In genomic region chr3:84619056-84619455, GRCm38 (mm10) we compare ENCODE assay signal across 28 mouse cellular contexts. TPM values are rescaled to one million over a fixed set of nuclear protein-coding genes. Genes with fewer than 3 reads are reported as not detected.
"Had no signal": no experiment of that assay in that cellular context is flagged by ENCODE, and none has a peak within 500 bp of the region (broad histone marks: within the 10 kb centered on the region; RNA-seq: fewer than 3 reads in every experiment).

No protein-coding gene starts in this region.

- DNase-seq: gastrocnemius, adult 2 months; gastrocnemius, postnatal 10 days; gastrocnemius, postnatal 25 days; heart, adult 2 months; heart, postnatal 10 days; heart, postnatal 4 days; kidney, adult 2 months; kidney, adult 9 months; kidney, postnatal 10 days; kidney, postnatal 25 days; kidney, postnatal 4 days; left cerebral cortex, postnatal 4 days had no signal

- H3K9me3 ChIP-seq: hindbrain, embryonic 10.5 days; hindbrain, embryonic 12.5 days; limb, embryonic 13.5 days; limb, embryonic 15.5 days; liver, embryonic 12.5 days had no signal

- H3K4me1 ChIP-seq: hindbrain, embryonic 10.5 days; hindbrain, embryonic 12.5 days; limb, embryonic 13.5 days; liver, embryonic 12.5 days had no signal

- ATAC-seq: hindbrain, embryonic 16.5 days; inflammation-experienced regulatory T-cells, adult 6 months; intestine, postnatal 0 days; liver, embryonic 12.5 days had no signal

- H3K27me3 ChIP-seq: hindbrain, embryonic 12.5 days; limb, embryonic 13.5 days; limb, embryonic 15.5 days had no signal

- H3K4me2 ChIP-seq: heart, embryonic 11.5 days; hindbrain, embryonic 12.5 days; hindbrain, embryonic 14.5 days; limb, embryonic 13.5 days; limb, embryonic 15.5 days; liver, embryonic 12.5 days had no signal

- H3K27ac ChIP-seq: gastrocnemius, adult 2 months; heart, adult 2 months; hindbrain, embryonic 10.5 days; hindbrain, embryonic 12.5 days; hindbrain, embryonic 14.5 days; layer of hippocampus, adult 2 months; limb, embryonic 13.5 days; limb, embryonic 15.5 days; liver, embryonic 12.5 days; liver, embryonic 14.5 days had no signal

- H3K36me3 ChIP-seq: hindbrain, embryonic 10.5 days; hindbrain, embryonic 12.5 days; limb, embryonic 13.5 days; limb, embryonic 15.5 days; liver, embryonic 12.5 days had no signal

- H3K4me3 ChIP-seq: gastrocnemius, adult 2 months; heart, adult 2 months; hindbrain, embryonic 10.5 days; hindbrain, embryonic 12.5 days; layer of hippocampus, adult 2 months; limb, embryonic 13.5 days; limb, embryonic 15.5 days; liver, embryonic 12.5 days had no signal

- H3K9ac ChIP-seq: hindbrain, embryonic 12.5 days; hindbrain, embryonic 14.5 days; limb, embryonic 13.5 days; limb, embryonic 15.5 days; liver, embryonic 12.5 days; liver, embryonic 14.5 days had no signal

RNA-seq across cellular contexts. Expression of gene Tigd4, which starts 25.7 kb away (rescaled TPM):
- total RNA-seq: granulocyte monocyte progenitor cell, adult 5-6 weeks; layer of hippocampus, postnatal 25 days; left cerebral cortex, postnatal 4 days; liver, adult 2 months had no signal
- polyA plus RNA-seq: heart, adult 2 months; heart, embryonic 11.5 days; hindbrain, embryonic 10.5 days; hindbrain, embryonic 12.5 days; hindbrain, embryonic 14.5 days; inflammation-experienced regulatory T-cells, adult 6 months; intestine, postnatal 0 days; kidney, adult 2 months; limb, embryonic 11.5 days; liver, adult 2 months; liver, embryonic 14.5 days had no signal
